Mouse (Mus musculus) thymus, adult 18-20 months (tissue): ENCODE measurements around the gene Ctnnbl1.

Experiments
- DNase-seq, 2 experiments: peaks; one replicate each; pipeline ENCODE4 v3.0.0; 2022; ENCODE audit warnings: mixed read lengths in 2 of 2

Ctnnbl1 gene

DNA sequence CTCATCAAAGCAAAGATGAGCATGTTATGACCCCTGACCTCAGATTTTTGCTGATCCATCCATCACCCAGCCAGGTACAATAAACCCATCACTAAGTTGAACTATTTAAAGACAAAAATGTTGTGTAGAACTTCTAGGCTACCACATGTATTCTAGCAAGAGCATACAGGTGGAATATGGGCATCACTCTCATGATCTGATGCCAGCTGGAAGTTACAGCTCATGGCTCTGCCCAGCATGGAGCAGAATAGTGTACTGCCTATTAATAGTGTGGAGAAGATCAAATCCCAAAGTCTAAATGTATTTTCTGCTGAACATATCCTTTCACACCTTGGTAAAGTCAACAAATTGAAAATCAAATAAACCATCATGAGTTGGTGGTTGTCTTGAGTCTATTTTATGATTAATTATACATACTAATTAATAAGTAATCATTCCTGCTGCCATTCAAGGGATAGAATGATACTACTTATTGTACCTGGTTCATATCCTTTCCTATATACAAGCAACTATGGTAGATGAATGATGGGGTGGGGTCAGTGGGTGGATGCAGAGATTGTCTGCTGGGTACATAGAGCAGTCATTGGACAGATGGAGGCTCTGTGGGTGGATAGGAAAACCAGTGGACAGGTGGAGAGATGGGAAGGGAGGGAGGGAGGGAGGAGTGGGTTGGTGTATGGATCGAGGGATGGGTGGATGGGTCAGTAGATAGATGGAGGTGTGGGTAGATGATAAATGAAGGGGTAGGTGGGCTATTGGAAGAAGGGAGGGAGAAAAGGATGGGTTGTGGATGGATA lies 58.6 kb downstream of the Ctnnbl1 start:
- no peak for DNase-seq

DNA sequence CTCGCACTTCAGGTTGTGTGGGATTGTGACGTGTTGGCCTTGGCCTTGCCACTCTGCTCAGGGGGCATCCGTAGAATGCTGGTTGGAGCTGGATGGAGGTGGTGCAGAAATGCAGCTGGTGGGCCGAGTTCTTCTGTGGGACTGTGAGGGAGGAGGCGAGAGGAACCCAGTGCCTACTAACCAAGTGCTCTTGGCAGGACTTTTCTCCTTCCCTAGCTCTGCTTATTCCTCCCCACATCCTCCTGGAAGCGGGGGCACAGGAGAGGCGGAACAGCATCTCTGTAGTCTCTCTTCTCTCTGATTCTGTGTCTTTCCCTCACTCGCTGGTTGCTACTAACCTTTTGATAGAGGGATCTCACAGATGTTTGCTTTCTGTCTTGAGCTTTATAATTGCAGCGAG lies 62.3 kb downstream of the Ctnnbl1 start:
- DNase-seq = no peak

DNA sequence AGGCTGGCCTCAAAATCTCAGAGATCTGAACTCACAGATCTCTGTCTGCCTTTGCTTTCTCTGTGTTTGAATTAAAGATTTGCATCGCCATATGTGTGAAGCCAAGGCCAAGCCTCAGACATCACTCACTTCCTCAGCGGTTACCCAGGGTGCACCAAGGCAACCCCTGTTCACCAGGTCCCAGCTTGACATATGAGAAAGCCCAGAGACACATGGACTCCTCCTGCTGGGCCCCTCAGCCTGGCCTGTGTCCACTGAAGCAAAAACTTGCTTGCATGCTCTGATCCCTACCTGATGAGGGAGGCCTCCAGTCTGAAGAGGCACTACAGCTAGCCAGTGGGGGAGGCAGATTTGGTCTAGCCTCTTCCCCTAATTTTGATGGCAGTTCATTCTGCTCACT lies 63.1 kb downstream of the Ctnnbl1 start:
- DNase-seq = no peak

DNA sequence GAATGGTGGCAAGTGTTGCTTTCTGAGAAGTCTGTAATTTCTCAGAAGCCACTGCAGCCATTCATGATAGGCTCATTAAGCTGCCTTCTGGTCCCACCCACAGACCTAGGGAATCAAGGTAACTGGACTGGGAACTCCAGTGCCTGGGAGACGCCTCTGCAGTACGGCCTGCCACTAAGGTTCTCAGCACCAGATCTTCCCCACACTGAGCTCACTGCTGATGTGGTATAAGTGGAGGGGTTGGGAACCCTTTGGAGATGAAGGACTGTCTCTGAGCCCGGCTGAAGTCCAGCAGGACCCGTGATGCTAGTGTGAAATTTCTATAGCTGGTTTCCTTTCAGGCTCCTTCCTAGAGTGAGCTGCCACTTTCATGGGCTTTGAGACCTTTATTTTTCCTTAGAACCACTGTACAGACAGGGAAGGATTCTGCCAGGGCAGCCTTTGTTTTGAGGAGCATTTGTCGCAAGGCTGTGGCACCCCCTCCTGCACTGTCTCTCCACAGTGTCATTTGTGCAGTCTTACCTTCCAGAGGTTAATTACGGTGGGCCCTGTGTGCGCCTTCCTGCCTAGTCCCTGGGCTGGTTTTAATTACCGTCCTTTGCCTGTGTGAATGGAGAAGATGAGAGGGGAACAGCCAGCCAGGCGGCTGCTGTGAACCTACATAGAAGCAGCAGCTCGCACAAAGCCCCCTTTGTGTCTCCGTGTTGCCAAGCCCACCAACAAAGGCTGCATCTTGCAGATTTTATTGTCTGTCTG lies 63.7 kb downstream of the Ctnnbl1 start:
- DNase-seq = no peak

DNA sequence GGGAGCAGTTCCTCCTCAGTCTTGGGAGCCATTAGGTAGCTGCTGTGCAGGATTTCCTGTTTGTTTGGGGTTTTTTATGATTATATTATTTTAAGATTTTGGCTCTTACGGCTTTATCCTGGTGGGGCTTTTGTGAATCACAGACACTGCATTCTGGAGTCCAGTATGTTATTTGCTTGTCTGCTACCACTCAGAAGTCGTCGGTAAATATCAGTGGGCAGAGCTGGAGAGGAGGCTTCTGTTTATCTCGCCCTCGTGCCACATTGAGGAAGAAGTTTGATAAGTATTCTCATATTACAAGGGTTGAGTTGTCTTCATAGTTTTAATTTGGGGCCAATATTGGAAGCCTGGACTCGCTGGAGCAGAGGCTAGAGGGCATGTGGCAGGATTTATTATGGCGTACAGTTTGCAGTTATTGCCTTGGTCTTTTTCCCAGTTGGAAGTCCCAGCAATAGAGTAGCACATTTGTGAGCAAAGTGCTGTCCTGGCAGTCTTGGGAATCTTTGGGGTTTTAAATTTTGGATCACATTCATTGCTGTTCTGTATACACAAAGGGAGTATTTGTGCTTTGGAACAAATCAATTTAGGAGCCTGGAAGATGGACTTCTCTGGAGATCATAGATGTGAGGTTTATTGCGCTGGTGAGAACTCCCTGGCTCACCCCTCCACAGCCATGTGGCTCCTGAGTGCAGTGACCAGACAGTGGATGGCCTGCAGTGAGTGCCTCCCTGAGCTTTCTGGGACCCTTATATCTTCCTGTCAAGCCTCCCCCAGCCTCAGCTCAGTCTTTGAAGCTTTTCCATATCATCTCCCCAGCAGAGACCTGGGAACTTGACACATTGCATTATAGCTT lies 64.5 kb downstream of the Ctnnbl1 start:
- DNase-seq = no peak

DNA sequence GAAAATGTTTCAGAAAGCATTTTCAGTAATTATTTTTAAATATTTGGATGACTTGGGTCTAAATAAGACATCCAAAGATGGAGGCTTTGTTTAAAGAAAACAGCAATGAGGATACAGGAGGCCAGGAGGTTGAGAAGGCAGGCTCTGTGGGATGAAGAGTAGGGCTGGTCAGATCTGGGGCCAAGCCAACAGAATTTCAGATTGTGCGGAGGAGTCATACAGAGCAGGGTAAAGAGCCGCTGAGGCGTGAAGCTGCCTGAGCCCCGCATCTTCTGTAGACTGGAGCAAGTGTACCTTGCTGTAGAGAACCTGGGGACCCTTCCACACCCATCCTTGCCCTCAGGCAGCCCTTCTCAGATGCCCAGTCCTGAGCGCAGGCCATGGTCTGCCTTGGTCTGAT lies 65.5 kb downstream of the Ctnnbl1 start:
- DNase-seq = no peak

DNA sequence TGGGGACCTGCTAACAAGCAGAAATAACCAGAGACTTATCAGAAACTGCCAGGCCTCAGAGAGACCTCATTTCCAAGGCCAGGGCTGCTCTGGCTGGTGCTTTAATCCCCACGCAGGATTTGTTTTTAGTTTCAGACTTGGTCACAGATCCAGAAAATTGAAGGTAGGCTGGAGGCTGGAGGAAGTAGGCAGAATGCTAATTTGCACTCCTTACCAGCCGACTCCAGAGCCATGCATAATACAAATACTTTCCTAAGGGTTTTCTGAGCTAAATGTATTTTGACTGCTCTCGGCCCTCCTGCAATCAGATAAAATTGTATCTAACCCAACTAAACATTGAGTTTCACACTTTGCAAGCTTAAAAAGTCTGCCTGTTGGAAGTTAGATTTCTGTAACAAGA lies 67.2 kb downstream of the Ctnnbl1 start:
- no peak for DNase-seq

DNA sequence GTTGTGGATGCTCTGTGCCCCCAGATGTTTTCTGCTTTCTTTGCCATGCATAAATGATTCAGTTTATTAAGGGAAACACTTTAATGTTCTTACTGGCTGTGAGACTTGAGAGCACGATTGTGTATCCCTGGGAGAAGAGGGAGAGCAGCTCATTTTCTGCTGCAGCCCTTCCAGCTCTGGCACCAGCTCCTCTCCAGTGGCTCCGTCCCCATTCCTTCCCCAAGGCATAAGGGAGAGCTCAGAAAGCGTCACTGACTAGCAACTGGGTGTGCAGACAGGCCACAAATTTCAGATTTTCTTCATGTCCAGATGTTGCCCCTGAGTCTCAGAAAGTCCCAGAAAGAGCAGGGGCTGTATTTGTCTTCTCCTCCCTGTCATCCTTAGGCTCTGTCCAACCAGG lies 67.9 kb downstream of the Ctnnbl1 start:
- DNase-seq = no peak

DNA sequence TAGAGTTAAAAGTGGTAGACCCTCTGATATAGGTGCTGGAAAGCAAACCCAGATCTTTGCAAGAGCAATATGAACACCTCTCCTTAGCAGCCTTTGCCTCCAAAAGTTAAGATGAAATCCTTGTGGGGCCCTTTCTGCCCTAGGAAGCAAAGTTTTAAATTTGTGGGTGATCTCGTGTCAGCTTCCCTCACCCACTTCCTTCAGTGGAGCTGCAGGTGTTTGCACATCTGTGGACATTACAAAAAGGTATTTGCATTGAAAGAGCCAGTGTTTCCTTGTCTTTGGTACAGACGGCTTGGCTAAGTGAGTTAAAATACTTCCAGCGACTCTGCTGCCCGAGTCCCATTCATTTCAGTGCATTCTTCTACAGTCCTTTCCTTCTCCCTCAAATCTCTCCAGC lies 69.9 kb downstream of the Ctnnbl1 start:
- no peak for DNase-seq

DNA sequence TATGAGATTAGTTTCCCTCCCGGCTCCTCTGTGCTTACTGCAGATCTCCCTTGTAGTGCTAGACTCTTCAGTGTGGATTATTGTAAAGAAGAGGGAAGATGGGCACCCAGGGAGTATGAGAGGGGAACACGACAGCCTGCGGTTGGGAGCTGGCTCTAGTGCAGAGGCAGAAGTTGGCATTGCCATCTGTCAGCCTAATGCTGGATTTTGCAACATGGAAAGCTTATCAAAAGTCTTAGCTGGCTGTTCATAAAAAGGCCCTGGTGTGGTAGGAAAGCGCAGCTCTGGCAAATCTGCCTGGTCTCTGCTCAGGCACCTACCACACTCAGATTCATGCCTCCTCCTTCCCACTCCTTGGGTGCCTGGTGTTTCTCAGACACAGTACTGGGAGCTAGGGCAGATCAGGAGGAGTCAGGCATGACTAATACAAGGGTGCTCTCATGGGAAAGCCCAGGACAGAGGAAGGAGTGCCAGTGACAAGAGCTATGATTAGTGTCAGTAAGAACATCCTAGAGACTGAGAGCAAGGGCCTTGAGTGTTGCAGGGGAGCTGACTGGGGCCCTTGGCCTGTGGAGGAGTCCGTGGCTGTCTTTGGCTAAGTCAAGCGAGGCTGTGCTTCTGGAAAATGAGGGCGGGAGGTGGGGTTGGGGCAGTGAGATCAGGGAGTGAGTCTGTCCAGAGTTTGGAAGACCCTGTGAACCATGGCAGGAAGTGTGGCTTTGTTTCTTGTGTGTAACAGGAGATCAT lies 70.6 kb downstream of the Ctnnbl1 start:
- no peak for DNase-seq

DNA sequence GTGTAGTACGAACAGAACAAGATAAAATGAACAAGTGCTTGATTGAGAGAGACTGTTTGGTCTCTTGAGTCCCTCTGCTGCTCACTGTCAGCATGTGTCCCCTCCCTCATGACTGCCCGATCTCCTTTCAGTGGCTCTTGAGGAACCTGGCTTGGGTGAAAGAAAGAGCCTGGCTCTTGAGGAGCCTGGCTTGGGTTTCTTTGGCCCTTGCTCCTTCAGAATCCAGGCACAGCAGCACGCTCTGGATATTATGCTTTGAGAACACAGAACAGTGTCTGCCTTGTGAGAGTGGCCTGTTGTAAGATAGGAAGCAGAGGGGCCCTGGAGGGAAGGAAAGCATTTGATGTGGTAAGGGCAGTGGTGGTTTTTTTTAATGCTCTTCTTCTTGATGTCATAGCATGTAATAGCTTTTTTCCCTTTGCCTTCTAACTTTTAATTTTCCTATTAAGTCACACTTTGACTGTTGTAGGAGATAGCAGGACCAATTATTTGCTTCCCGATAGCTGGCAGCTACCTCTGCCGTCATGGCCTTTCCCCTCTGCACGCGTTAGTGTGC lies 71.2 kb downstream of the Ctnnbl1 start:
- no peak for DNase-seq

DNA sequence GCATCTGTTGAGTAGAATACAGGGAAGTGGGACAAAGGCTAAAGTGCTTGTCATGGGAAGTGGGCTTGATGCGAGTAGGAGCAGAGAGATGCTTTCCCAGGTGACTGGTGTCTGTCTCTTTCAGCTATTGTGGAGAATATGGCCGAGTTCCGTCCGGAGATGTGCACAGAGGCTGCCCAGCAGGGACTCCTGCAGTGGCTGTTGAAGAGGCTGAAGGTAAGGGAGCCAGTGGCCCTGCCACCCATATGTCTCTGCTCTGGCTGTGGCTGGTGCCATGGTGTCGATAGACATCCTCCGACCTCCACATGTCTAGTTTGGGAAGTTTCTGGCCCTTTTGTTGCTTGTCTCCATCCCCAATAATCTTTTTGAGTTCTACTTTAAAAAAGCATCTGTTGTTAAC lies 72.1 kb downstream of the Ctnnbl1 start:
- no peak for DNase-seq

DNA sequence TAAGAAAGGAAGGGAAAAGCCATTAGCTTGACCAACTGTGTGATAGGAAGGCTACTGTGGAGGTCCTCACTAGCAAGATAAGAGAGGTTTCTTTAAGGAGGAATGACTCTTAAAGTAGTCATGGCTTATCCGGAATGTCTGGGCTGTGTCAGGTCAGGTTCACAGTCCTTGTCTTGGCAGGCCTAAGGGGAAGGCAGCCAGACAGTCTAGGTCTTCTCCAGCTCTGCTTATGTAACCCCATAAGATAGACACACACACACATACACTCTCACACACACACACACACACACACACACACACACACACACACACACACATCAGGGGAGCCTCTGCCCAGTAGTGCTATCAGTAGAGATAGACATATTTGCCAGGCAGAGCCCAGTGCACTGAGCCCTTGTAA lies 73.5 kb downstream of the Ctnnbl1 start:
- DNase-seq = no peak

DNA sequence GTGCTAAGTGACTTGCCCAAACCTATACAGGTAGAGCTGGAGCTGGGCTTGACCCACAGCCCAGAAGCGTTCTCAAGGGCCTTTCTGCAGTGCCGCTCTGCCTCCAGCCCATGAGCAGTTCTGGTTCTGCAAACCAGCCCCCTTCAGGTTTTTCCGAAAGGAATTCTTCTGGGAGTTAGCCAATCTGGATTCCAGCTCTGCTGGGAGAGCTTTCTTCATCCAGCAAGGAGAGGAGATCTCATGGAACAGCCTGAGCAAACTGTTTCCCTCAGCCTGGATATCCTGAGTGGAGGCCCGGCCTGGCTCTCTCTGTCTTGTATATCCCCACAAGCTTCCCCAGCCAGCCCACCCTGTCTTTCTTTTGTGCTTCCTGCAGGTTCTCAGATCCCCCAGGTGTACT lies 75.9 kb downstream of the Ctnnbl1 start:
- no peak for DNase-seq

DNA sequence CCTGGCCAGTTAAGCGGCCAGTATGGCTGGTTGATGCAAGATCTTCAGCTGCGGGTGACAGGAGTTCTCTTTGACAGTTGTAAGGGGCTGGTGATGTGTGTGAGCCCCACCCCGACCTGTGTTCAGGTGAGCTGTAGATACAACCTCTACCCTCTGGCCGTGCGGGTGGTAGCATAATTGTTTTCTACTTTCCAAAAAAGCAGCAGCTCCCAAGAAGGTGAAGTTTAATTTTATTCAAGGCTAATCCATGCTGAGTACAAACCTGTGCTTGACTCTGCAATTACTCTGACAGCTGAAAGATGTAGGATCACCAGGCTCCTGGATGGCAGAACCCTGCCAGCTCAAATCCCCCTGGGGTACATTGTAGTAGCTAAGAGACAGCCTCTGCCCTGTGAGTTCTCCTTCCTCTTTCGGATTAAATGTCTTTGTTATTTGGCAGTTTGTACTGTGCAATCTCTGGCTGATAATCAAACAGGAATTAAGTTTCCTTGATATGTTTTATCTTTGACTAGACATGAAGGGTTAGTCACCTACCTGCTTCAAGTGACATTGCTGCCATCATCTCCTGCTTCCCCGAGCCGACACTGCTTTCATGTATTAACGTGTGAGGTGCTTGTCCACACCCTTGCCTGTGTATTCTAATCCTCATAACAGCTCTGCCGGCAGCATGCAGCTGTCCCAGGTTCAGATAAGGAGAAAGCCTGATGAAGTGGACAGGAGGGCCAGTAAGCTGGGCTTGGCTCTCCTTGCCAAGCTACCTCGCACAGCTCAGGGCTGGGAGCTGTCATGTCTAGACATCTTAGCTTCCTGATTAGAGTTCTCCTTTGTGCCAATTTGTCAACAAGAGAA lies 77.1 kb downstream of the Ctnnbl1 start:
- no peak for DNase-seq

DNA sequence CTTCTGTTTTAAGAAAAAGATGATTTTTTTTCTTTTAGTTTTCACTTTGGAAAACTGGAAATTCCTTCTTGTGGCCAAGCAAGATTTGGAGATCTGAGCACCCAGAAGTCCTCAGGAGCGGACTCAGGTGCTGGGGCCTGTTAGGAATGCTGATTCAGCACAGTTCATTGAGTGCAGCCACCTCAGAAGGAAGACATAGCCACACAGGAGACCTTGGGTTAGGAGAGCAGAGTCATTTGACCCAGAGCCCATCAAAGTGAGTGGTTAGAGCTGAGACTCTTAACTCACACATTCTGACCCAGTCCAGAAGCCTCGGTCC lies 77.7 kb downstream of the Ctnnbl1 start:
- no peak for DNase-seq

DNA sequence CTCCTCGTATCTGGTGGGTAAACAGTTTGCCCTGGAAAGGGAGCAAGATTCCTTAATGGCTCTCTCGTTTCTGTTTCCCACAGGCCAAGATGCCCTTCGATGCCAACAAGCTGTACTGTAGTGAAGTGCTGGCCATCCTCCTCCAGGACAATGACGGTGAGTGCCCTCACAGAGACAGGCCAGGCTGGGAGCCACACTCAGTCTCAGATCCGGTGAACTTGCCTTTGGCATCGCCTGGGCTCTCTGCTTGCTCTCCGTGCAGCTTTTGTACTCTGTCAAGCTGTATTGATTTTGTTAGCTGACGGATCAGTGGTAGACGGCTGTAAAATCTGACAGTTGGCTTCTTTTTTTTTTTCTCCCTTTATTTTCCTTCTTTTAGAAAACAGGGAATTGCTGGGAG lies 80.5 kb downstream of the Ctnnbl1 start:
- no peak for DNase-seq

DNA sequence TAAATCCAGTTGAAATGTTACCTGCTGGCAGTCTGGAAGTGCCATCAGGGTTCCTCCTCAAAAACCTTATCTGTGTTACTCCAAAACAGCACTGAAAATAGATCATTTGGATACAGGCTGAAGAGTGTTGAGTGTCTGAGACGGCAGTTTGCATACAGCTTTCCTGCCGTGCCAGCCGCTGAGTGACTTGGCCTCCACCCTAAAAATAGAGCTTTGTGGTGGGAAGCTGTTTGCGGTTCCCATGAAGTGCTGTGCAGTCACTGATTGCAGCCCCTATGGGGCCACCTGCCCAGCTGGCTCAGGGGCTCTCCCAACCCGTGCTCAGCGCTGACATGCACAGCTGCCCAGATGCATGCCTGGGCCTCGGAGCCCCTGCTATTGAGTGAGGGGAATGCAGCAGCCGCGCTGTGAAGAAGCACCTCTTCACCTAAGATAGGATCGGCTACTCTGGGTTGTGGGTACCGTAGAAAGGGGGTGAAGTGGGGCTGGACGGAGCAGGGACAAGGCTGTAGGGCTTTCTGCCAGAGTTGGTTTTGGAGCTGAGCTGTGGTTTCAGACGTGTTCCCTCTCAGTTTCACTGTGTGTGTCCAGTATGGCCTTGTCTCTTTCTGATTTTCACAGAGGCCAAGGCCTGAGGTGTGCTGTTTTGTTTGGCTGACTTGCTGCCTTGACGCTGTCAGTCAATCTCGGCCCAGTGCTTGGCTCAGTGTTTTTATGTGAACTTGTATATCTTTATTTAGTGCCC lies 81.5 kb downstream of the Ctnnbl1 start:
- DNase-seq = peak; percentile 15 to 19

DNA sequence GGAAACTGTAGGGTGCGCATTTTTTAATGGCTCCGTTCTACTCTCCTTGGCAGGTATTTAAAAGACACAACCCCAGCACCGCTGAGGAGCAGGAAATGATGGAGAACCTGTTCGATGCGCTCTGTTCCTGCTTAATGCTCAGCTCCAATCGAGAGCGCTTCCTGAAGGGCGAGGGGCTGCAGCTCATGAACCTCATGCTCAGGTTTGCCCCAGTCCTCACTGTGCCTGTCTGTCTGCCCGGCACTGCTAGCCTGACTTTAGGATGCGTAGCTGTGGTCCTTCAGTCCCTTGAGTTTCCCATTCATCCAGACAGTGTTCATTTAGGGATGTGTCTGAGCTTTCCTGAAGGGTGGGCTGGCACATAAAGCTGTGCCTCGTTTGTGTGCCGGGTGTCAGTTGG lies 82.2 kb downstream of the Ctnnbl1 start:
- no peak for DNase-seq

DNA sequence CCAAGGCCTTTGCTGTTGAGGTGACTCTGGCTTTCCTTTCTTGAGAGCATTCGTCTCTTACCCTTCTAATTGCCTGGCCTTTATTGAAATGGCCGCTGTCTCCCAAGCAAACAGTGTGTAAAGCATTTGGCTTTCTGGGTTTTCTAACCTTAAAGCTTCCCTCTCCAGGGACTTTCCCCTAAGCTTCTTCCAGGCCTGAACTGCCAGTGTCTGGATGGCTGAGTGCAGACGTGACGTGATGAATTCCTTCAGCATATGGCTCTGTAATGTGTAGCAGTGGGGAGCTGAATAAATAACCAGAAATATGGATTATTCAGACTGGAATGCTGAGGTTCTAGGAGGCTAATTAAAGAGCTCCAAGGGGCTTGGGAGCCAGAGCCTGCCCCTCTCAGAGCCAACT lies 84.1 kb downstream of the Ctnnbl1 start:
- no peak for DNase-seq

DNA sequence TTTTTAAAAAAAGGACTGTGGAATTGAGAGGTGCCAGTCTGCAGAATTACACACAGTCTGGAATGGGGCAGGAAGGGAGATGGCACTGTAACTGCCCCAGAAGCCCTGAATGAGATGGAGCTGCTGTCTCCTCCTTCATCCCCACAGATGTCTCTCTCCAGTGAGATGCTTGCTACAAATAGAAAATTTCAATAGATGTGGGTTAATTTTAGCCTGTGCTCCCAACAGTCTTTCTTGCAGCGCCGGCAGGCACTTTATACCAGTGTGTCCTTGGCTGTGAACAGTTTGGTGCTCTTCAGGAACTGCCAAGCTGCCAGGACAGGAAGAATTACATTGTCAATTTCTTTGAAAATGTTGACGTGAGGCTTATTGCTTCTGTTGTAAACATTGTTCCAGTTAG lies 86.3 kb downstream of the Ctnnbl1 start:
- DNase-seq = no peak
